Mouse (Mus musculus) gastrocnemius, postnatal 10 days (tissue): ENCODE data around the gene Kank4. TPM values are rescaled to one million over a fixed set of nuclear protein-coding genes. Genes with fewer than 3 reads are reported as not detected.
"Not testable (repeated sequence)": the region's sequence is repeated elsewhere in the genome, so short reads cannot be mapped to it uniquely, and the experiment has no call there.

Experiments used
- DNase-seq: peaks from one replicate; pipeline ENCODE4 v3.0.0; 2021; ENCODE audit warnings: mixed read lengths
- total RNA-seq, 2 experiments: library from RNA; stranded (reverse); gene quantifications; 2 replicates each; pipeline ENCODE4 v1.2.3; 2021

Kank4 gene
- total RNA-seq, 2 experiments from 2014 or later = 4.5 to 5.5 TPM

- no peak for DNase-seq
These were observed 14.4 kb upstream of the Kank4 start for GRCm38 (mm10) chr4:98831726-98832125.

- no peak for DNase-seq
These were observed 9.4 kb upstream of the Kank4 start for GRCm38 (mm10) chr4:98826701-98827100.

- DNase-seq = not testable (repeated sequence)
These were observed 6.4 kb upstream of the Kank4 start, which contains the start of gene I0C0044D17Rik for GRCm38 (mm10) chr4:98823740-98824139. TSS of gene I0C0044D17Rik (minus strand) at chr4:98823840.

- no peak for DNase-seq
These were observed 5.7 kb upstream of the Kank4 start for GRCm38 (mm10) chr4:98823047-98823446.

GRCm38 (mm10) chr4:98822478-98822877 lies 5.1 kb upstream of the Kank4 start:
- no peak for DNase-seq

GRCm38 (mm10) chr4:98819216-98819755 lies 1.9 kb upstream of the Kank4 start:
- no peak for DNase-seq

- no peak for DNase-seq
These were observed 542 bp downstream of the Kank4 start for GRCm38 (mm10) chr4:98816807-98817183.

- no peak for DNase-seq
These were observed 11.0 kb downstream of the Kank4 start for GRCm38 (mm10) chr4:98806306-98806705.

GRCm38 (mm10) chr4:98805291-98806048 lies 11.9 kb downstream of the Kank4 start:
- DNase-seq = no peak

GRCm38 (mm10) chr4:98804476-98805134 lies 12.7 kb downstream of the Kank4 start:
- DNase-seq = no peak

GRCm38 (mm10) chr4:98801775-98802174 lies 15.6 kb downstream of the Kank4 start:
- no peak for DNase-seq

- DNase-seq = no peak
These were observed 16.5 kb downstream of the Kank4 start for GRCm38 (mm10) chr4:98800824-98801223.

- peak; percentile 30 for DNase-seq
These were observed 20.6 kb downstream of the Kank4 start for GRCm38 (mm10) chr4:98796591-98797341.

GRCm38 (mm10) chr4:98795241-98795640 lies 22.1 kb downstream of the Kank4 start:
- DNase-seq = no peak

GRCm38 (mm10) chr4:98793486-98793885 lies 23.9 kb downstream of the Kank4 start:
- no peak for DNase-seq

GRCm38 (mm10) chr4:98790721-98791120 lies 26.6 kb downstream of the Kank4 start:
- DNase-seq = no peak

- no peak for DNase-seq
These were observed 27.5 kb downstream of the Kank4 start for GRCm38 (mm10) chr4:98789861-98790311.

GRCm38 (mm10) chr4:98789133-98789765 lies 28.1 kb downstream of the Kank4 start:
- DNase-seq = no peak

- no peak for DNase-seq
These were observed 31.1 kb downstream of the Kank4 start for GRCm38 (mm10) chr4:98786281-98786680.

- no peak for DNase-seq
These were observed 31.5 kb downstream of the Kank4 start for GRCm38 (mm10) chr4:98785851-98786250.

GRCm38 (mm10) chr4:98778219-98778618 lies 39.1 kb downstream of the Kank4 start:
- no peak for DNase-seq

GRCm38 (mm10) chr4:98777464-98777863 lies 39.9 kb downstream of the Kank4 start:
- DNase-seq = no peak
